6 mouse cellular contexts compared by ENCODE assay signal in the genomic region with DNA sequence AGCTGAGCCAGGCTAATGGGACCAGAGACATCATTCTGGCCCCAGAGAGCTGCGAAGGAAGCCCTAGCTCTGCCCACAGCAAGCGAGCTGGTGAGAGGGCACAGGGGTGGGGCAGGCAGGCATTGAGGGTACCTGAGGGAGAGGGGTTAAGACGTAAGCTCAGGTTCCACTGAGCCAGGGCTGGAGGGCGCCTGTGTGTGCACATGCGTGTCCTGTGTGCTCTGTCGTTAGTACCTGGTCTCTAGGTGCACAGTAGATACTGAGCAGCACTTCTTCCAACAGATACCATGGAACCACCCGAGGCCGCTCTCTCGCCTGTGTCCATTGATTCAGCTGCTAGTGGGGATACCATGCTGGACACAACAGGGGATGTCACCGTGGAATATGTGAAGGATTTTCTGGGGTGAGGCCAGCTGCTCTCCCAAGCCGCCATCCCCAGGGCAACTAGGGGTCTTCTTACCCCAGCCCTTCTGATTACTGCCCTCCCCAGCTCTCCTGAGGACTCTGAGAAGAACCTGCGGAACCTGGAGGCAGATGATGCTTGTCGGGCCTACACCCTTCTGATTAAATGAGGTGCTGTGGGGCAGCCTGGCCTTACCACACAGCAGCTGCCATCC.
"Had no signal": no experiment of that assay in that cellular context is flagged by ENCODE, and none has a peak within 500 bp of the region (broad histone marks: within the 10 kb centered on the region; RNA-seq: fewer than 3 reads in every experiment).

No protein-coding gene starts in this region.

- DNase-seq: kidney, postnatal 14 days; left cerebral cortex, postnatal 4 days; midbrain, embryonic 14.5 days; right cerebral cortex, postnatal 14 days; thymus, adult 2 months; thymus, postnatal 25 days had no signal
